In the genomic region with DNA sequence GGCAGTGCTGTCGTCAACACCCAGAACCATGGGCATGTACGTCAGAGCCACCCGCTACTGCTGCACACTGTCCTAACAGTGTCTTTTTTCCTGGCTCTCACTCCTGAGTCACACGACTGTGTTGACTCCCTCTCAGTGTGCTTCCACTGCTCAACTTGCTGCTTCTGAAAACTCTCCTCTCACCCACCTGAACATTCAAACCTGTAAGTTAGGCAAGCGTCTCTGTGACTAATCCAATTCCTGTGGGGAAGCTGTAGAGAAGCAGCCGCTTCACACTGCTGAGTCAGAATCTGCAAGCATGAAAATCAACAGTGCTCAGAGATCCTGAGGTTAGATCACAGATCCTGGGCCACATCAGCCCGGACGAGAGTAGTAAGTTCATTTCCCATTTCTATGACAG, we compare ENCODE assay signal across 40 mouse cellular contexts. TPM values are rescaled to one million over a fixed set of nuclear protein-coding genes. Genes with fewer than 3 reads are reported as not detected.
DNase-seq lines count a peak whose midpoint lies in the region; ATAC-seq lines count a peak whose summit lies in the region.
"Had no signal": no experiment of that assay in that cellular context is flagged by ENCODE, and none has a peak within 500 bp of the region (broad histone marks: within the 10 kb centered on the region; RNA-seq: fewer than 3 reads in every experiment).

No protein-coding gene starts in this region.

- H3K4me2 ChIP-seq in heart, embryonic 11.5 days: no peak overlapping the region
- H3K4me2 ChIP-seq in intestine, embryonic 16.5 days (ENCODE audit: low read depth, low read length): no peak overlapping the region
- H3K4me2 ChIP-seq: embryonic facial prominence, embryonic 12.5 days; hindbrain, embryonic 15.5 days; liver, embryonic 12.5 days; midbrain, embryonic 13.5 days; stomach, embryonic 15.5 days had no signal

- no peak for ATAC-seq in heart, embryonic 11.5 days (replicated peaks; ENCODE audit: insufficient number of reproducible peaks, low FRiP score, low TSS enrichment)
- 0 out of 2 replicates have a peak, but pooled peaks have one; percentile 27 for ATAC-seq in erythroblast, adult 5-6 weeks (replicated peaks; ENCODE audit: low FRiP score, poor library complexity, severe bottlenecking)
- no peak for ATAC-seq in intestine, embryonic 16.5 days
- ATAC-seq: forebrain, embryonic 16.5 days; inflammation-experienced regulatory T-cells, adult 6 months; liver, embryonic 12.5 days; liver, postnatal 0 days; midbrain, embryonic 13.5 days had no signal

- H3K36me3 ChIP-seq in heart, embryonic 11.5 days (ENCODE audit: control insufficient read depth, insufficient read depth, low read length): peaks cover 29% of the 10 kb centered on the region
- no peaks in the 10 kb centered on the region for H3K36me3 ChIP-seq in intestine, embryonic 16.5 days (ENCODE audit: control insufficient read depth, insufficient read depth, low read length)
- H3K36me3 ChIP-seq: hindbrain, embryonic 15.5 days had no signal

- DNase-seq in heart, adult 11 months: peak; percentile 60
- peak; percentile 22 for DNase-seq in right cerebral cortex, postnatal 25 days
- no peak for DNase-seq in right cerebral cortex, postnatal 10 days (ENCODE audit: low spot score in 2 of 2)
- peak; percentile 28 for DNase-seq in NIH3T3 (ENCODE audit: low read depth)
- DNase-seq: adrenal gland, postnatal 10 days; B cell, adult 2 months; cerebellum, adult 11 months; cerebellum, adult 9-10 months; cerebellum, postnatal 36 days; heart, postnatal 14 days; kidney, adult 18-20 months; kidney, postnatal 36 days; left cerebral cortex, postnatal 4 days; liver, postnatal 0 days; lung, postnatal 36 days; thymus, postnatal 25 days had no signal

- H3K9me3 ChIP-seq in heart, embryonic 11.5 days (replicated peaks; ENCODE audit: control insufficient read depth, low read length): no peaks in the 10 kb centered on the region
- no peaks in the 10 kb centered on the region for H3K9me3 ChIP-seq in intestine, embryonic 16.5 days (ENCODE audit: control insufficient read depth, low read length)
- H3K9me3 ChIP-seq: embryonic facial prominence, embryonic 12.5 days; forebrain, embryonic 10.5 days; hindbrain, embryonic 10.5 days; hindbrain, embryonic 15.5 days; liver, embryonic 12.5 days; midbrain, embryonic 13.5 days; stomach, embryonic 15.5 days had no signal

- H3K27me3 ChIP-seq in heart, embryonic 11.5 days (ENCODE audit: control insufficient read depth, insufficient read depth, low read length): no peaks in the 10 kb centered on the region
- H3K27me3 ChIP-seq in intestine, embryonic 16.5 days (replicated peaks; ENCODE audit: control insufficient read depth, insufficient read depth, low read length): no peaks in the 10 kb centered on the region
- H3K27me3 ChIP-seq: embryonic facial prominence, embryonic 12.5 days; hindbrain, embryonic 15.5 days; liver, embryonic 12.5 days; midbrain, embryonic 13.5 days; stomach, embryonic 15.5 days had no signal

- no peaks in the 10 kb centered on the region for H3K4me1 ChIP-seq in heart, embryonic 11.5 days (ENCODE audit: control insufficient read depth, insufficient read depth, low read length)
- H3K4me1 ChIP-seq in intestine, embryonic 16.5 days (ENCODE audit: control insufficient read depth, insufficient read depth, low read length): no peaks in the 10 kb centered on the region
- H3K4me1 ChIP-seq: embryonic facial prominence, embryonic 12.5 days; forebrain, embryonic 10.5 days; hindbrain, embryonic 10.5 days; hindbrain, embryonic 15.5 days; midbrain, embryonic 13.5 days; stomach, embryonic 15.5 days had no signal

- no peak overlapping the region for H3K9ac ChIP-seq in heart, embryonic 11.5 days (ENCODE audit: low read depth, low read length)
- H3K9ac ChIP-seq in intestine, embryonic 16.5 days (ENCODE audit: low read depth, low read length): no peak overlapping the region
- H3K9ac ChIP-seq: embryonic facial prominence, embryonic 12.5 days; hindbrain, embryonic 15.5 days; liver, embryonic 12.5 days; liver, postnatal 0 days; midbrain, embryonic 13.5 days; stomach, embryonic 15.5 days had no signal

- 91% methylated on average over 8 of the region's 8 CpGs for WGBS in heart, embryonic 11.5 days (ENCODE audit: insufficient replicate concordance)
- WGBS in intestine, embryonic 16.5 days: 85% methylated on average over 8 of the region's 8 CpGs

- no peak overlapping the region for H3K4me3 ChIP-seq in heart, embryonic 11.5 days (ENCODE audit: low read depth, low read length)
- H3K4me3 ChIP-seq in intestine, embryonic 16.5 days (ENCODE audit: low read length): no peak overlapping the region
- H3K4me3 ChIP-seq: embryonic facial prominence, embryonic 12.5 days; forebrain, embryonic 10.5 days; hindbrain, embryonic 10.5 days; hindbrain, embryonic 15.5 days; layer of hippocampus, adult 2 months; liver, embryonic 12.5 days; midbrain, embryonic 13.5 days; stomach, embryonic 15.5 days had no signal

- no peak overlapping the region for H3K27ac ChIP-seq in heart, embryonic 11.5 days (ENCODE audit: low read depth, low read length)
- H3K27ac ChIP-seq in intestine, embryonic 16.5 days (ENCODE audit: low read length): no peak overlapping the region
- H3K27ac ChIP-seq: embryonic facial prominence, embryonic 12.5 days; forebrain, embryonic 10.5 days; hindbrain, embryonic 10.5 days; hindbrain, embryonic 15.5 days; layer of hippocampus, adult 2 months; liver, embryonic 12.5 days; midbrain, embryonic 13.5 days; stomach, embryonic 15.5 days had no signal

RNA-seq across cellular contexts. Expression of a gene that starts 10.3 kb away (rescaled TPM):
- polyA plus RNA-seq in heart, embryonic 11.5 days (2014; fragmentation: Nextera tagmentation; extraction: Ambion mirVana): 116 and 127 TPM in 2 replicates
- 87.6 and 105 TPM in 2 replicates for total RNA-seq in erythroblast, adult 5-6 weeks (2015; ENCODE audit: low replicate concordance)
- 108 and 135 TPM in 2 replicates for total RNA-seq in erythroblast, adult 5-6 weeks (2017; ENCODE audit: low replicate concordance)
- 81.9 and 90.3 TPM in 2 replicates for polyA plus RNA-seq in intestine, embryonic 16.5 days (2015; fragmentation: Nextera tagmentation; extraction: Ambion mirVana)

RNA-seq across cellular contexts. Expression of a gene that starts 10.4 kb away (rescaled TPM):
- not detected in 2 replicates for polyA plus RNA-seq in heart, embryonic 11.5 days (2014; fragmentation: Nextera tagmentation; extraction: Ambion mirVana)
- not detected in 2 replicates for total RNA-seq in erythroblast, adult 5-6 weeks (2015; ENCODE audit: low replicate concordance)
- 2.0 TPM in 1 of 2 replicates, not detected in the other for total RNA-seq in erythroblast, adult 5-6 weeks (2017; ENCODE audit: low replicate concordance)
- not detected in 2 replicates for polyA plus RNA-seq in intestine, embryonic 16.5 days (2015; fragmentation: Nextera tagmentation; extraction: Ambion mirVana)
- total RNA-seq: adrenal gland, postnatal 10 days; gastrocnemius, adult 8-10 months; gastrocnemius, postnatal 4 days; heart, adult 8-10 months; heart, postnatal 14 days; layer of hippocampus, adult 2 months; layer of hippocampus, postnatal 14 days; left cerebral cortex, adult 8-10 months; left cerebral cortex, postnatal 4 days; monocyte, adult 5-6 weeks had no signal
- polyA plus RNA-seq: embryonic facial prominence, embryonic 12.5 days; heart, embryonic 14.5 days; hindbrain, embryonic 10.5 days; hindbrain, embryonic 15.5 days; kidney, embryonic 16.5 days; limb, embryonic 14.5 days; liver, postnatal 0 days; lung, embryonic 16.5 days; midbrain, embryonic 13.5 days; neural tube, embryonic 14.5 days; stomach, embryonic 15.5 days had no signal

RNA-seq across cellular contexts. Expression of a gene that starts 50.1 kb away (rescaled TPM):
- 11.1 and 19.2 TPM in 2 replicates for polyA plus RNA-seq in heart, embryonic 11.5 days (2014; fragmentation: Nextera tagmentation; extraction: Ambion mirVana)
- 110 and 132 TPM in 2 replicates for total RNA-seq in erythroblast, adult 5-6 weeks (2015; ENCODE audit: low replicate concordance)
- 106 and 118 TPM in 2 replicates for total RNA-seq in erythroblast, adult 5-6 weeks (2017; ENCODE audit: low replicate concordance)
- 9.4 and 9.6 TPM in 2 replicates for polyA plus RNA-seq in intestine, embryonic 16.5 days (2015; fragmentation: Nextera tagmentation; extraction: Ambion mirVana)

Comparison
In these comparisons a context has a peak if more than half of its experiments do, and no peak if none do; other contexts are left out.
1. DNase-seq: peak in heart, adult 11 months (single experiment), right cerebral cortex, postnatal 25 days (single experiment) and NIH3T3 (single experiment); none in right cerebral cortex, postnatal 10 days (0 of 2).